Mouse (Mus musculus) limb, embryonic 10.5 days (tissue): Measurements from ENCODE around the gene Cadm1. TPM values are rescaled to one million over a fixed set of nuclear protein-coding genes. Genes with fewer than 3 reads are reported as not detected.

Source experiments
- DNase-seq: peaks from one replicate; pipeline ENCODE4 v3.0.0-alpha.2; 2017; ENCODE audit warnings: low spot score
- H3K27ac ChIP-seq: fragments of 300-500 bp; sonication (generic); 2 replicates; pipeline ENCODE4 v1.5.1; 2016; ENCODE audit warnings: mild to moderate bottlenecking
- H3K27me3 ChIP-seq: fragments of 300-500 bp; sonication (generic); 2 replicates; pipeline ENCODE4 v1.6.1; 2016; ENCODE audit warnings: low read depth, mild to moderate bottlenecking; ENCODE audit not compliant: poor library complexity, severe bottlenecking
- H3K36me3 ChIP-seq: fragments of 300-500 bp; sonication (generic); 2 replicates; pipeline ENCODE4 v1.6.1; 2016; ENCODE audit warnings: mild to moderate bottlenecking, moderate library complexity
- H3K4me1 ChIP-seq: fragments of 300-500 bp; sonication (generic); 2 replicates; pipeline ENCODE4 v1.6.1; 2016
- H3K4me3 ChIP-seq: fragments of 300-500 bp; sonication (generic); 2 replicates; pipeline ENCODE4 v1.5.1; 2016; ENCODE audit warnings: mild to moderate bottlenecking, moderate library complexity
- H3K9me3 ChIP-seq: fragments of 300-500 bp; sonication (generic); replicated peaks from 2 replicates; pipeline ENCODE4 v1.6.1; 2016; ENCODE audit warnings: mild to moderate bottlenecking
- WGBS: fragments of 180-500 bp; shearing (Covaris S2); methylation state at CpG from one replicate; pipeline ENCODE4 v1.1.7; 2016; 5-methylcytosine and 5-hydroxymethylcytosine counted together
- polyA plus RNA-seq: library from polyadenylated mRNA; unstranded; fragments of >200 nt; fragmentation: Nextera tagmentation; extraction: Ambion mirVana; gene quantifications from 2 replicates; pipeline ENCODE4 v1.2.1, GENCODE M21; 2016

Cadm1 gene
- polyA plus RNA-seq, 1 experiment from 2014 or later, result 49.1 TPM

GRCm38 (mm10) chr9:47741751-47742150, 211.8 kb downstream of the Cadm1 start:
- DNase-seq, result no peak
- H3K4me1 ChIP-seq, result peaks cover 13% of the 10 kb centered on the region
- H3K36me3 ChIP-seq, result no peaks in the 10 kb centered on the region
- WGBS, result 97% methylated on average over 3 of the region's 3 CpGs
- no peak overlapping the region for H3K27ac ChIP-seq
- no peaks in the 10 kb centered on the region for H3K27me3 ChIP-seq
- H3K4me3 ChIP-seq, result no peak overlapping the region
- H3K9me3 ChIP-seq, result no peaks in the 10 kb centered on the region

- WGBS, result 81% methylated on average over 3 of the region's 3 CpGs
- H3K27me3 ChIP-seq, result no peaks in the 10 kb centered on the region
- no peaks in the 10 kb centered on the region for H3K36me3 ChIP-seq
- DNase-seq, result no peak
- no peak overlapping the region for H3K4me3 ChIP-seq
- H3K27ac ChIP-seq, result no peak overlapping the region
- no peaks in the 10 kb centered on the region for H3K4me1 ChIP-seq
- H3K9me3 ChIP-seq, result no peaks in the 10 kb centered on the region
These were observed 214.9 kb downstream of the Cadm1 start for GRCm38 (mm10) chr9:47744916-47745315.

- DNase-seq, result no peak
- Histone ChIP-seq H3K4me3 (no peak overlapping the region), H3K36me3 (no peaks in the 10 kb centered on the region), H3K27ac (no peak overlapping the region), H3K9me3 (no peaks in the 10 kb centered on the region), H3K4me1 (no peaks in the 10 kb centered on the region), H3K27me3 (no peaks in the 10 kb centered on the region)
- WGBS, result 90% methylated on average over 7 of the region's 7 CpGs
These were observed 215.7 kb downstream of the Cadm1 start for GRCm38 (mm10) chr9:47745716-47746115.

GRCm38 (mm10) chr9:47749160-47749559, 219.2 kb downstream of the Cadm1 start:
- no peak overlapping the region for H3K27ac ChIP-seq
- no peaks in the 10 kb centered on the region for H3K27me3 ChIP-seq
- no peak for DNase-seq
- WGBS, result 87% methylated on average over 5 of the region's 5 CpGs
- no peak overlapping the region for H3K4me3 ChIP-seq
- H3K9me3 ChIP-seq, result no peaks in the 10 kb centered on the region
- peaks cover 23% of the 10 kb centered on the region for H3K4me1 ChIP-seq
- no peaks in the 10 kb centered on the region for H3K36me3 ChIP-seq

- WGBS, result 26% methylated on average over 5 of the region's 5 CpGs
- Histone ChIP-seq H3K4me1 (peaks cover 37% of the 10 kb centered on the region), H3K9me3 (no peaks in the 10 kb centered on the region), H3K27me3 (no peaks in the 10 kb centered on the region), H3K4me3 (0 out of 2 replicates have a peak overlapping the region, but pooled peaks have one; percentile 1), H3K36me3 (no peaks in the 10 kb centered on the region), H3K27ac (peak overlapping the region; percentile 33; the same call in 1 of the 2 replicates)
- peak; percentile 58 for DNase-seq
These were observed 222.5 kb downstream of the Cadm1 start for GRCm38 (mm10) chr9:47752516-47752915.

GRCm38 (mm10) chr9:47753127-47753526, 223.2 kb downstream of the Cadm1 start:
- no peaks in the 10 kb centered on the region for H3K27me3 ChIP-seq
- 80% methylated on average over 7 of the region's 7 CpGs for WGBS
- H3K27ac ChIP-seq, result peak overlapping the region; percentile 33; the same call in 1 of the 2 replicates
- no peaks in the 10 kb centered on the region for H3K9me3 ChIP-seq
- DNase-seq, result no peak
- H3K36me3 ChIP-seq, result no peaks in the 10 kb centered on the region
- no peak overlapping the region for H3K4me3 ChIP-seq
- peaks cover 37% of the 10 kb centered on the region for H3K4me1 ChIP-seq

GRCm38 (mm10) chr9:47755119-47755518, 225.1 kb downstream of the Cadm1 start:
- no peaks in the 10 kb centered on the region for H3K9me3 ChIP-seq
- 64% methylated on average over 12 of the region's 12 CpGs for WGBS
- H3K27ac ChIP-seq, result no peak overlapping the region
- no peak overlapping the region for H3K4me3 ChIP-seq
- peaks cover 50% of the 10 kb centered on the region for H3K4me1 ChIP-seq
- H3K27me3 ChIP-seq, result no peaks in the 10 kb centered on the region
- H3K36me3 ChIP-seq, result no peaks in the 10 kb centered on the region
- DNase-seq, result no peak

GRCm38 (mm10) chr9:47757798-47758197, 227.8 kb downstream of the Cadm1 start:
- 90% methylated on average over 2 of the region's 2 CpGs for WGBS
- DNase-seq, result no peak
- no peaks in the 10 kb centered on the region for H3K36me3 ChIP-seq
- H3K4me1 ChIP-seq, result peaks cover 42% of the 10 kb centered on the region
- no peaks in the 10 kb centered on the region for H3K9me3 ChIP-seq
- H3K27me3 ChIP-seq, result no peaks in the 10 kb centered on the region
- no peak overlapping the region for H3K4me3 ChIP-seq
- no peak overlapping the region for H3K27ac ChIP-seq

GRCm38 (mm10) chr9:47758320-47758719, 228.3 kb downstream of the Cadm1 start:
- Histone ChIP-seq H3K9me3 (no peaks in the 10 kb centered on the region), H3K27ac (no peak overlapping the region), H3K27me3 (no peaks in the 10 kb centered on the region), H3K4me3 (no peak overlapping the region), H3K36me3 (no peaks in the 10 kb centered on the region), H3K4me1 (peaks cover 37% of the 10 kb centered on the region)
- WGBS, result 62% methylated on average over 3 of the region's 3 CpGs
- DNase-seq, result no peak

GRCm38 (mm10) chr9:47759807-47760206, 229.8 kb downstream of the Cadm1 start:
- Histone ChIP-seq H3K27ac (no peak overlapping the region), H3K4me1 (peaks cover 26% of the 10 kb centered on the region; the same call in 1 of the 2 replicates), H3K27me3 (no peaks in the 10 kb centered on the region), H3K4me3 (no peak overlapping the region), H3K9me3 (no peaks in the 10 kb centered on the region), H3K36me3 (no peaks in the 10 kb centered on the region)
- WGBS, result 76% methylated on average over 7 of the region's 7 CpGs
- DNase-seq, result no peak

- peaks cover 19% of the 10 kb centered on the region; the same call in 1 of the 2 replicates for H3K4me1 ChIP-seq
- no peaks in the 10 kb centered on the region for H3K27me3 ChIP-seq
- 91% methylated on average over 5 of the region's 5 CpGs for WGBS
- H3K4me3 ChIP-seq, result no peak overlapping the region
- H3K36me3 ChIP-seq, result no peaks in the 10 kb centered on the region
- no peak overlapping the region for H3K27ac ChIP-seq
- no peak for DNase-seq
- no peaks in the 10 kb centered on the region for H3K9me3 ChIP-seq
These were observed 231.6 kb downstream of the Cadm1 start for GRCm38 (mm10) chr9:47761601-47762000.

GRCm38 (mm10) chr9:47762913-47763312, 232.9 kb downstream of the Cadm1 start:
- no peak overlapping the region for H3K27ac ChIP-seq
- H3K4me1 ChIP-seq, result peaks cover 19% of the 10 kb centered on the region; the same call in 1 of the 2 replicates
- WGBS, result 85% methylated on average over 5 of the region's 5 CpGs

GRCm38 (mm10) chr9:47764920-47765319, 234.9 kb downstream of the Cadm1 start:
- Histone ChIP-seq H3K36me3 (no peaks in the 10 kb centered on the region), H3K4me1 (peaks cover 12% of the 10 kb centered on the region; the same call in 1 of the 2 replicates)
- 68% methylated on average over 5 of the region's 5 CpGs for WGBS

More at GRCm38 (mm10) chr9:47762913-47763312, 232.9 kb downstream of the Cadm1 start:
- DNase-seq, result no peak
- H3K9me3 ChIP-seq, result no peaks in the 10 kb centered on the region
- H3K4me3 ChIP-seq, result no peak overlapping the region
- H3K27me3 ChIP-seq, result no peaks in the 10 kb centered on the region
- no peaks in the 10 kb centered on the region for H3K36me3 ChIP-seq

GRCm38 (mm10) chr9:47765323-47765722, 235.3 kb downstream of the Cadm1 start:
- WGBS, result 92% methylated on average over 13 of the region's 13 CpGs

More at GRCm38 (mm10) chr9:47764920-47765319, 234.9 kb downstream of the Cadm1 start:
- Histone ChIP-seq H3K27ac (no peak overlapping the region), H3K9me3 (no peaks in the 10 kb centered on the region), H3K27me3 (no peaks in the 10 kb centered on the region), H3K4me3 (no peak overlapping the region)
- no peak for DNase-seq

More at GRCm38 (mm10) chr9:47765323-47765722, 235.3 kb downstream of the Cadm1 start:
- peaks cover 12% of the 10 kb centered on the region; the same call in 1 of the 2 replicates for H3K4me1 ChIP-seq
- H3K9me3 ChIP-seq, result no peaks in the 10 kb centered on the region
- no peaks in the 10 kb centered on the region for H3K36me3 ChIP-seq
- no peak overlapping the region for H3K27ac ChIP-seq
- H3K4me3 ChIP-seq, result no peak overlapping the region
- no peak for DNase-seq
- H3K27me3 ChIP-seq, result no peaks in the 10 kb centered on the region
